Mouse (Mus musculus) midbrain, embryonic 16.5 days (tissue): ENCODE measurements at regions not wholly inside any gene's neighbourhood (a gene's known extent, or its start where the extent isn't known, plus 50 kb on each side); places are given as distances from the start of the nearest gene placed in this dataset.

Experiments
- ATAC-seq: fragments of 200-750 bp; cut with Nextera tagmentation; 2 replicates; pipeline ENCODE4 v1.8.0; 2017; ENCODE audit warnings: moderate TSS enrichment
- H3K27ac ChIP-seq: fragments of 300-500 bp; sonication (generic); 2 replicates; pipeline ENCODE4 v1.5.1; 2014; ENCODE audit warnings: mild to moderate bottlenecking, low read length, mixed read lengths
- H3K27me3 ChIP-seq: fragments of 300-500 bp; sonication (generic); 2 replicates; pipeline ENCODE4 v1.6.1; 2014; ENCODE audit warnings: low read depth, low read length, mixed read lengths; ENCODE audit not compliant: control insufficient read depth, insufficient read depth
- H3K36me3 ChIP-seq: fragments of 300-500 bp; sonication (generic); 2 replicates; pipeline ENCODE4 v1.6.1; 2014; ENCODE audit warnings: mild to moderate bottlenecking, low read length, moderate library complexity, mixed read lengths; ENCODE audit not compliant: control insufficient read depth, insufficient read depth
- H3K4me1 ChIP-seq: fragments of 300-500 bp; sonication (generic); 2 replicates; pipeline ENCODE4 v1.6.1; 2014; ENCODE audit warnings: mild to moderate bottlenecking, low read length, mixed read lengths; ENCODE audit not compliant: control insufficient read depth, insufficient read depth
- H3K4me2 ChIP-seq: fragments of 300-500 bp; sonication (generic); 2 replicates; pipeline ENCODE4 v1.6.1; 2014; ENCODE audit warnings: mild to moderate bottlenecking, low read length, mixed read lengths
- H3K4me3 ChIP-seq: fragments of 300-500 bp; sonication (generic); 2 replicates; pipeline ENCODE4 v1.5.1; 2014; ENCODE audit warnings: low read depth, mild to moderate bottlenecking, low read length, moderate library complexity, mixed read lengths
- H3K9ac ChIP-seq: fragments of 300-500 bp; sonication (generic); 2 replicates; pipeline ENCODE4 v1.6.1; 2014; ENCODE audit warnings: low read depth, low read length, mixed read lengths
- H3K9me3 ChIP-seq: fragments of 300-500 bp; sonication (generic); replicated peaks from 2 replicates; pipeline ENCODE4 v1.6.1; 2014; ENCODE audit warnings: mild to moderate bottlenecking, low read length, mixed read lengths; ENCODE audit not compliant: control insufficient read depth, poor library complexity, severe bottlenecking
- WGBS: fragments of 180-500 bp; shearing (Covaris S2); extraction: QIAGEN DNeasy Blood & Tissue Kit; methylation state at CpG from one replicate; pipeline ENCODE4 v1.1.7; 2014; 5-methylcytosine and 5-hydroxymethylcytosine counted together

DNA sequence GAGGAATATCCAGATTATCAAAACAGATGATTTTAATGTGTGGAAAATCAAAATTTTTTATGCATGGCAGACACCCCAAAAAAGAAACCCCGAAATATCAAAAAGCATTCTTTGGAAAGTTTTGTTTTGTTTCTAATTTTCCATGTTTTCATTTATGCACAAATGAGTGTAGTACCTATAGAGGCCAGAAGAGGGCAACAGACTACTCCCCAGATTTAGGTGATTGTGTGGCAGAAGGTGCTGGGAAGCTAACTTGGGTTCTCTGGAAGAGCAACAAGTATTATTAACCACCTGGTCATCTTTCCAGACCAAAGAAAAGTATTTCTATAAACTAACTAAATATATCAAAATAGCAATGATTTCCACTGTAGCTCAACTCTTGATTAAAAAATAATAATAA is 137.2 kb downstream of the Cdc5l start:
- no peak overlapping the region for H3K4me2 ChIP-seq
- H3K9me3 ChIP-seq, result no peaks in the 10 kb centered on the region
- H3K9ac ChIP-seq, result no peak overlapping the region
- no peaks in the 10 kb centered on the region for H3K4me1 ChIP-seq
- ATAC-seq, result no peak
- H3K36me3 ChIP-seq, result no peaks in the 10 kb centered on the region
- no peaks in the 10 kb centered on the region for H3K27me3 ChIP-seq
- no peak overlapping the region for H3K4me3 ChIP-seq
- no peak overlapping the region for H3K27ac ChIP-seq
- 86% methylated on average over 1 of the region's 1 CpGs for WGBS

DNA sequence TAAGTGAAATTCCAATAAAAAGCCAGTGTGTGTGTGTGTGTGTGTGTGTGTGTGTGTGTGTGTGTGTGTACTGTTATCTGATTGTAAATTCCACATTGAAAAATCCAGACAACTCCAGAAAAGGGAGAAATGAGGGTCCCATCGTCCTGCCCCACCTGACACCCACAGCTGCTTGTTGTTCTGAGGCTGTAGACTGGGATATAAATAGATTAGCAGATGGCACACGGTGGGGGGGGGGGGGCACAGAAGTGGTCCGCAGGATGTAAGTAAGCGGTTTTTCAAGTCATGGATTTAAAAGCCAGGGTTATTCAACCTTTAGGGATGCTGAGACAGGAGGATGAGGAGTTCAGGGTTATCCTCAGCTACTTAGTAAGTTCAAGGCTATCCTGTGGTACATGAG is 138.7 kb downstream of the Cdc5l start:
- no peaks in the 10 kb centered on the region for H3K27me3 ChIP-seq
- H3K4me1 ChIP-seq, result no peaks in the 10 kb centered on the region
- ATAC-seq, result no peak
- no peak overlapping the region for H3K4me3 ChIP-seq
- WGBS, result 75% methylated on average over 4 of the region's 4 CpGs
- no peaks in the 10 kb centered on the region for H3K36me3 ChIP-seq
- H3K4me2 ChIP-seq, result no peak overlapping the region
- H3K9ac ChIP-seq, result no peak overlapping the region
- no peak overlapping the region for H3K27ac ChIP-seq
- no peaks in the 10 kb centered on the region for H3K9me3 ChIP-seq

DNA sequence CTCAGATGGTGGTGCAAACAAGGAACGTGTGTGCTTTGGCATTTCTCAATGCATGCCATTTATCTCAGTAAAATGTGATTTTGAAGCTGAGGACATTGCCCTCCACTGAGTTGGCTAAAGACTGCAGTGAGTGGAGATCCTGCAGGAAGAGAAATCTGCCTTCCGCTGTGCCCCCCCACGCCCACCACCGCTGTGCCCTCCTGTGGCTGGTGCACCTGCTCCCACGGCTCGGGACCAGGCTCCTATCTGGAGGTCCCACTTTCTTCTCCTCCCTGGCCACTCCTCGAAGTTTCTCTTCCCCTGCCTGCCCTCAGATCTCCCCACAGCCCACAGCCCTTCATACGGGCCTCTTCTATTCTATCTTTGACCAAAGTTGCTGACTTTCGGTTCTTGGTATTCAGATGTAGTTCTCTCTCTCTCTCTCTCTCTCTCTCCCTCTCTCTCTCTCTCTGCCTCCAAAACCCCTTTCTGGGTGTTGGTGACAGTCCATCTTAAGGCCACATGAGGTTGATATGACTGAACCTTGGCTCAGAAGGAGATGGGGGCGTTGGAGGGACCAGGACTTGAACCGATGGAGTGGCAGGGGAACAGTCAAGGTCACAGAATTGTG is 139.2 kb downstream of the Cdc5l start:
- whole genome bisulfite sequencing, result 89% methylated on average over 11 of the region's 11 CpGs
- Histone ChIP-seq H3K9ac (no peak overlapping the region), H3K9me3 (no peaks in the 10 kb centered on the region), H3K4me3 (no peak overlapping the region), H3K4me2 (no peak overlapping the region), H3K4me1 (no peaks in the 10 kb centered on the region), H3K27ac (no peak overlapping the region), H3K36me3 (no peaks in the 10 kb centered on the region), H3K27me3 (no peaks in the 10 kb centered on the region)
- no peak for ATAC-seq

DNA sequence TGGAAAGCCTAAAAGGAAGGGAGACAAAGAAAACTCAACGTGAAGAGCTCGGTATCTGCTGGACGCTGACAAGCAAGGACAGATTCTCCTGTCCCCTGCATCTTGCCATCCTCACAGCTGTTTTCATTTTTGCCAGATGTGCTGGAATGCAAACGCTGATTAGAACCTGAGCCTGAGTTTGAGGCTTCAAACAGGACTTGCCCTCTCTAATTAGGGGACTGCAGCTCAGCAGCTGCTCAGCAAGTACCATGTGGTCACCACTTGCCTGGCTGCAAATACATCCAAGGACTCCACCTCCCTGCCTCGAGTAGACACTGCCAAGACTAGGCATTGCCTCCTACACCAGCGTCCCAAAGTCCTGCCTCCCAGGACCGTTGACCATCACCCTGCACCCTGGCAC is 140.7 kb downstream of the Cdc5l start:
- no peak overlapping the region for H3K4me3 ChIP-seq
- H3K27me3 ChIP-seq, result no peaks in the 10 kb centered on the region
- no peaks in the 10 kb centered on the region for H3K9me3 ChIP-seq
- no peak overlapping the region for H3K9ac ChIP-seq
- no peak overlapping the region for H3K4me2 ChIP-seq
- no peak for ATAC-seq
- WGBS, result 86% methylated on average over 7 of the region's 7 CpGs
- no peak overlapping the region for H3K27ac ChIP-seq
- H3K4me1 ChIP-seq, result no peaks in the 10 kb centered on the region
- no peaks in the 10 kb centered on the region for H3K36me3 ChIP-seq

DNA sequence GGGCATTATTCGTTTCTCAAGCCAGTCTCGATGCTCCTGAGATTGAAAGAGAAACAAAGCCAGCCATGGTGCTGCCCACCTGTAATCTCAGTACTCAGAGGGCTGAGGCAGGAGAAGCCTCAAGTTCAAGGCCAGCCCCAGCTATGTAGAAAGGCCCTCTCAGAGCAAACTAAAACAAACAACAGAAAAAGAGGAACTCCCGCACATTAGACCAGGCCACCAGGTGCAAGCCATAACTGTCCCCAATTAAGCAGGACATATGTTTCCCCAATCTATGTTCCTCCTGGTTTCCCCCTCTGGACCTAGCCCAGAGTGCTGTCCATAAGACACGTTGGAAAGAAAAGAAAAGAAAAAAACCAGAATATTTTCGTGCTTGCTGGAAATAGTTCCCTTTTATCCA is 142.5 kb downstream of the Cdc5l start:
- no peak for ATAC-seq
- no peak overlapping the region for H3K4me3 ChIP-seq

DNA sequence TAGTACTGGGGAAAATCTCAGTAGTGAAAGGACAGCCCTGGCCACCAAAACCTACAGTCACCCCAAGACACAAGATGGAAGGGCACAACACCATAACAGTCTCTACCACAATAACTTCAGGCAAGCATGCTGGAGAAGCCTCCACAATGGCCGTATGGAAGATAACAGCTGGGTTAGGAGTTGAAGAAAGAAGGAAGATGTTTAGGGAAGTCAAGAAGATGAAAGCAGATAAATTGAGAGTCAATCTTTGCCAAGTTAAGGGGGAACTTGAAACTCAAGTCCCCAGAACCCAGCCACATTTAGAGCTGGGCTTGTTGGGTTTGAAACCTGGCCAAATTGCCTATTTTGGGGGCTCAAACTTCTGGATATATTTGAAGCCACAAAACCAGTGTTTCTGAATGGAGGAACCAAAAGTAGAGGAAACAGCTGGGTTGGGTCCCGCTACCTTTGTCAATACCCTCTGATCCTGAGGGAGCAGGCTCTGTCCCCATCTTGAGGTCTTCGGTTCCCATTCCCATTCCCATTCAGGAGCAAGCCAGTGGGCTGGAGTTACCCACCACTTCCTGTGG is 147.8 kb downstream of the Cdc5l start:
- Histone ChIP-seq H3K9me3 (no peaks in the 10 kb centered on the region), H3K4me2 (no peak overlapping the region), H3K4me3 (no peak overlapping the region), H3K9ac (no peak overlapping the region), H3K27me3 (no peaks in the 10 kb centered on the region), H3K4me1 (no peaks in the 10 kb centered on the region), H3K27ac (no peak overlapping the region), H3K36me3 (no peaks in the 10 kb centered on the region)
- no peak for ATAC-seq
- WGBS, result 90% methylated on average over 3 of the region's 3 CpGs

More for the DNA sequence above, 142.5 kb downstream of the Cdc5l start:
- H3K9ac ChIP-seq, result no peak overlapping the region
- no peaks in the 10 kb centered on the region for H3K9me3 ChIP-seq
- no peaks in the 10 kb centered on the region for H3K4me1 ChIP-seq
- no peaks in the 10 kb centered on the region for H3K27me3 ChIP-seq
- H3K36me3 ChIP-seq, result no peaks in the 10 kb centered on the region
- WGBS, result 74% methylated on average over 5 of the region's 5 CpGs
- H3K4me2 ChIP-seq, result no peak overlapping the region
- no peak overlapping the region for H3K27ac ChIP-seq

DNA sequence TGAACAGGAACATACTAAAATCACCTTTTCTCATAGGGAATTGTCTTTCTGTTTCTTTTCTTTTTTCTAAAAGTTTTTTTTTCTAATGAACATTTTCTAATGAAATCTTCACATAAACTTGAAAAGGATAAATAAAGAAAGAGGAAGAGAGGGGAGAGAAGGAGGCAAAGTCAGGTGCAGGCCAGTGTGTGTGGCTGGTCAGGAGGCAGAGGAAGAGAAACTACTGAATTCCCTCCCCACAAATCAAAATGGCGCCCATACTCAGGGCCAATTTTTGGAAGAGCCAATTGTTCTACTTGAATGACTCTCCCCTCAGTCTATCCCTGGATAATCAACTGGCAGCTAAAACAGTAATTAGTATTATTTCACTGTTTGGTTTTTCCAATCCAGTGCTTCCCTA is 152.0 kb downstream of the Cdc5l start:
- no peak overlapping the region for H3K4me3 ChIP-seq
- 96% methylated on average over 1 of the region's 1 CpGs for WGBS
- no peak for ATAC-seq
- no peaks in the 10 kb centered on the region for H3K27me3 ChIP-seq
- H3K36me3 ChIP-seq, result no peaks in the 10 kb centered on the region
- no peak overlapping the region for H3K27ac ChIP-seq
- H3K9ac ChIP-seq, result no peak overlapping the region
- H3K9me3 ChIP-seq, result no peaks in the 10 kb centered on the region
- H3K4me1 ChIP-seq, result peaks cover 8% of the 10 kb centered on the region; the same call in 1 of the 2 replicates
- H3K4me2 ChIP-seq, result no peak overlapping the region

DNA sequence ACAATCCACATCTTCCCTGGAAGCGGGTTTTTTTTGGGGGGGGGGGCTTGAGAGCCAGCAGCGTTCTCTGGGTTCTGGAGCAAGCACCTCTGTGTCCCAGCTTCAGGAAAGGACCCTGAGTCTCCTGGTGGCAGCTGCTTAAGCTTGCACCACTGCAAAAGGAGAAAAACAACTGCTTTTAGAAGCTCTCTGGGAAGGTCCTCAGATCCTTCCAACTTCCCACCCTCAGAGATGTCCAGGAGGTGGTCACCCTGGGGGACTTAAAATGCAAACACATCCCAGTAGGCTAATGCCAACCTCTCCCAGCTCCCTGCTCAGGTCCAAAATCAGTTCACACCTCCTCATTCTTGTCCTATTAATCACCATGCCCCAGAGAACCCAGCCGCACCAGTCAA is 153.7 kb downstream of the Cdc5l start:
- Histone ChIP-seq H3K9ac (no peak overlapping the region), H3K27ac (no peak overlapping the region), H3K36me3 (no peaks in the 10 kb centered on the region), H3K4me2 (no peak overlapping the region), H3K4me3 (no peak overlapping the region), H3K27me3 (no peaks in the 10 kb centered on the region), H3K9me3 (no peaks in the 10 kb centered on the region), H3K4me1 (peaks cover 8% of the 10 kb centered on the region; the same call in 1 of the 2 replicates)
- 0 out of 2 replicates have a peak, but pooled peaks have one; percentile 39 for ATAC-seq
- WGBS, result 43% methylated on average over 3 of the region's 3 CpGs

DNA sequence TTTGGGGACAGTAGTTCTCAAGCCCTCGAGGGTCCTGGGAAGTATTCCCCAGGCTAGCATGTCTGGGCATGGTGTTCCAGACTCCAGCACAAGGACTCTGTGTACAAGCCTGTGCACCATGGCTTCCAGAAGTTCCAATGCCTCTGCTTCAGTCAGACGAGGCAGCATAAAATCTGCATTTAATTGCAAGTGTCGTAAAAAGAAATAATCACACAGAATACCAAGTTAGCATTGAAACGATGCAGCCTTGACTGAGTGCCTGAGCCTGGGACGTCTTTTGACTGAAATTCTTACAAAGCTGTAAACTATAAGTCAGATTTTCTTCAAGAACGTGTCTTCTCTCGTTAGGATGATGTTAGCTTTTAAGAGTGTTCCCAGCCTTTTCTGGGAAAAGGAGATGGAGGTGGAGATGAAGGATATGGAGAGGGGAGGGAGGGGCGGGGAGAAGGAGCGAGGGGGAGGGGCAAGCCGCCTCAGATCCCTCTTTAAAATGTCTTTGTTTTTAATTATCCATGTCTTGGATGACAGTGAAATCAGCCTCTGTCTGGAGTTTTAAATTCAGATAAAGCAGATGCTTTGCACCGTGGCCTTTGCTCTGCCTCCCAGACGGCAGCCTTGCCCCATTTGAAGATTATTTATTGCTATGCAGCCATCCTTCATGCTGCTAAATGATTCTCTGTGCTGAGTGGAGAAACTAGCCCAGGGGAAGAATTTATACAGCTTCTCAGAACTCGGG is 154.3 kb downstream of the Cdc5l start:
- no peak overlapping the region for H3K9ac ChIP-seq
- ATAC-seq, result no peak
- H3K4me1 ChIP-seq, result peaks cover 8% of the 10 kb centered on the region; the same call in 1 of the 2 replicates
- no peak overlapping the region for H3K27ac ChIP-seq
- H3K36me3 ChIP-seq, result no peaks in the 10 kb centered on the region
- no peaks in the 10 kb centered on the region for H3K27me3 ChIP-seq
- no peaks in the 10 kb centered on the region for H3K9me3 ChIP-seq
- 39% methylated on average over 13 of the region's 13 CpGs for WGBS
- no peak overlapping the region for H3K4me2 ChIP-seq
- no peak overlapping the region for H3K4me3 ChIP-seq
